Mouse (Mus musculus) layer of hippocampus, adult 18-20 months (tissue): ENCODE data around the gene Flt1. TPM values are rescaled to one million over a fixed set of nuclear protein-coding genes. Genes with fewer than 3 reads are reported as not detected.

Source experiments
- DNase-seq, 2 experiments: peaks; one replicate each; pipeline ENCODE4 v3.0.0; 2022; ENCODE audit warnings: low spot score in 2 of 2
- long read RNA-seq: library from polyadenylated mRNA; stranded (forward); transcript quantifications from one replicate; pipeline ENCODE4 v2.0.0, GENCODE M21; 2021
- total RNA-seq, 2 experiments: library from RNA; stranded (reverse); gene quantifications; 2 replicates each; pipeline ENCODE4 v1.2.3; 2021

Flt1 gene
- total RNA-seq: 10 to 100 TPM; 30.4 to 32.0 TPM
- long read RNA-seq, full-length matches to known transcripts: 9 of 12 reads
- long read RNA-seq, partial matches to known transcripts: 1 of 12 reads
- long read RNA-seq, other reads (novel, unspliced or antisense): 2 of 12 reads

GRCm38 (mm10) chr5:147725831-147726700 lies at the start of gene Flt1:
Gene Flt1, minus strand, starts transcription at chr5:147726011.
- DNase-seq: no peak

GRCm38 (mm10) chr5:147775222-147775621 lies 49.4 kb upstream of the Flt1 start:
- no peak for DNase-seq

GRCm38 (mm10) chr5:147769918-147770317 lies 44.1 kb upstream of the Flt1 start:
- DNase-seq: no peak

GRCm38 (mm10) chr5:147764061-147764460 lies 38.2 kb upstream of the Flt1 start:
- DNase-seq: no peak

- no peak for DNase-seq
Measured at GRCm38 (mm10) chr5:147761984-147762383, 36.2 kb upstream of the Flt1 start.

GRCm38 (mm10) chr5:147761275-147761674 lies 35.5 kb upstream of the Flt1 start:
- no peak for DNase-seq

GRCm38 (mm10) chr5:147758640-147759319 lies 33.0 kb upstream of the Flt1 start:
- no peak for DNase-seq

GRCm38 (mm10) chr5:147757832-147758587 lies 32.2 kb upstream of the Flt1 start:
- no peak for DNase-seq

GRCm38 (mm10) chr5:147752914-147753341 lies 27.1 kb upstream of the Flt1 start:
- DNase-seq: no peak

GRCm38 (mm10) chr5:147751673-147752130 lies 25.9 kb upstream of the Flt1 start:
- peak in 1 of 2 experiments; percentile 9 for DNase-seq

GRCm38 (mm10) chr5:147749972-147750371 lies 24.2 kb upstream of the Flt1 start:
- no peak for DNase-seq

GRCm38 (mm10) chr5:147748081-147748581 lies 22.3 kb upstream of the Flt1 start:
- DNase-seq: peak in 1 of 2 experiments; percentile 38

- DNase-seq: no peak
Measured at GRCm38 (mm10) chr5:147744900-147745653, 19.3 kb upstream of the Flt1 start.

GRCm38 (mm10) chr5:147742468-147743111 lies 16.8 kb upstream of the Flt1 start:
- DNase-seq: no peak

- DNase-seq: no peak
Measured at GRCm38 (mm10) chr5:147736766-147737280, 11.0 kb upstream of the Flt1 start.

GRCm38 (mm10) chr5:147733682-147734081 lies 7.9 kb upstream of the Flt1 start:
- no peak for DNase-seq

GRCm38 (mm10) chr5:147732926-147733325 lies 7.1 kb upstream of the Flt1 start:
- no peak for DNase-seq

GRCm38 (mm10) chr5:147727481-147727880 lies 1.7 kb upstream of the Flt1 start:
- no peak for DNase-seq

- no peak for DNase-seq
Measured at GRCm38 (mm10) chr5:147726701-147727393, 1.0 kb upstream of the Flt1 start.
